Mouse (Mus musculus): ENCODE data around the gene Mmp2.
"Not testable (repeated sequence)": the region's sequence is repeated elsewhere in the genome, so short reads cannot be mapped to it uniquely, and the experiment has no call there.

DNA sequence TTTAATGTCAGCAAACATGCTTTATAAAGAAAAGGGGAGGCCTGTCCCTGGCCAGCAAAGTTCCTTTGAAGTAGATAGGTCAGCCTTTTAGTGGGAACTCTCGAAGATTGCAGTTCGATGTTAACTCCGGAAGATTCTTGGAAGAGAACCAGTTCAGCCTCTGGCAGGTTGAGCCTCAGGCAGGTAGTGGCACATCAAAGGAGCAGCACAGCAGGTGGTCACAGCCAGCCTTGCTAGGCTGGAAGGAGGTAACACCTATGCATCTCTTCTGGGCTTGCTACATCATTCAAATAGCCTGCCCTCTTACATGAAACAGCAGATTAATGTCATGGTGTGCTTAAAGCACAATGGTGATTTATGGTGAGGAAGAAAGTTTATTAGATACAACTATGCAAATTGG lies 65.1 kb downstream of the Mmp2 start:
- not testable (repeated sequence) for TF ChIP-seq POLR2A (IDR thresholded peaks at IDR 0.05; ENCODE audit: borderline replicate concordance, control insufficient read depth, low read depth, low read length); CTCF (IDR thresholded peaks at IDR 0.05; ENCODE audit: control insufficient read depth, insufficient read depth, low read length)

Measured in bone marrow, adult 2 months (tissue).